Mouse (Mus musculus) liver, postnatal 0 days (tissue): ENCODE results near the gene Veph1. TPM values are rescaled to one million over a fixed set of nuclear protein-coding genes. Genes with fewer than 3 reads are reported as not detected.

Source experiments
- ATAC-seq: fragments of 200-750 bp; cut with Nextera tagmentation; 2 replicates; pipeline ENCODE4 v1.8.0; 2017; ENCODE audit warnings: mild to moderate bottlenecking, moderate library complexity
- DNase-seq: peaks from one replicate; pipeline ENCODE4 v3.0.0-alpha.2; 2016
- H3K27ac ChIP-seq: fragments of 300-500 bp; sonication (generic); 2 replicates; pipeline ENCODE4 v1.5.1; 2014; ENCODE audit warnings: antibody characterized with exemption, moderate library complexity, mild to moderate bottlenecking, low read depth
- H3K27me3 ChIP-seq: fragments of 300-500 bp; sonication (generic); 2 replicates; pipeline ENCODE4 v1.6.1; 2014; ENCODE audit warnings: low read length, control low read depth, mixed read lengths; ENCODE audit not compliant: insufficient read depth
- H3K36me3 ChIP-seq: fragments of 300-500 bp; sonication (generic); replicated peaks from 2 replicates; pipeline ENCODE4 v1.6.1; 2014; ENCODE audit warnings: mild to moderate bottlenecking, control low read depth, low read length, moderate library complexity, mixed read lengths; ENCODE audit not compliant: insufficient read depth
- H3K4me1 ChIP-seq: fragments of 300-500 bp; sonication (generic); 2 replicates; pipeline ENCODE4 v1.6.1; 2014; ENCODE audit warnings: antibody characterized with exemption, mild to moderate bottlenecking, control low read depth; ENCODE audit not compliant: insufficient read depth
- H3K4me2 ChIP-seq: fragments of 300-500 bp; sonication (generic); 2 replicates; pipeline ENCODE4 v1.6.1; 2014; ENCODE audit warnings: low read depth, mild to moderate bottlenecking, low read length, moderate library complexity, mixed read lengths
- H3K4me3 ChIP-seq: fragments of 300-500 bp; sonication (generic); 2 replicates; pipeline ENCODE4 v1.5.1; 2014; ENCODE audit warnings: low read depth, low read length
- H3K9ac ChIP-seq: fragments of 300-500 bp; sonication (generic); replicated peaks from 2 replicates; pipeline ENCODE4 v1.6.1; 2014; ENCODE audit warnings: mild to moderate bottlenecking, moderate library complexity
- H3K9me3 ChIP-seq: fragments of 300-500 bp; sonication (generic); 2 replicates; pipeline ENCODE4 v1.6.1; 2016; ENCODE audit warnings: mild to moderate bottlenecking, control low read depth, low read length, mixed read lengths
- CTCF ChIP-seq: sonication (generic); IDR thresholded peaks from 2 replicates; pipeline ENCODE4 v1.5.1; 2016; ENCODE audit warnings: antibody characterized with exemption, low read depth
- EP300 ChIP-seq: IDR thresholded peaks from 2 replicates; pipeline ENCODE4 v1.6.1; 2016; ENCODE audit warnings: antibody characterized with exemption, low read depth, mild to moderate bottlenecking
- WGBS: fragments of 180-500 bp; shearing (Covaris S2); extraction: QIAGEN DNeasy Blood & Tissue Kit; methylation state at CpG from one replicate; pipeline ENCODE4 v1.1.7; 2014; ENCODE audit not compliant: insufficient replicate concordance; 5-methylcytosine and 5-hydroxymethylcytosine counted together
- polyA plus RNA-seq: library from polyadenylated mRNA; unstranded; fragments of >200 nt; fragmentation: Nextera tagmentation; extraction: Ambion mirVana; gene quantifications from 2 replicates; pipeline ENCODE4 v1.2.1, GENCODE M21; 2015

Veph1 gene
- polyA plus RNA-seq, 1 experiment from 2014 or later: not detected

DNA sequence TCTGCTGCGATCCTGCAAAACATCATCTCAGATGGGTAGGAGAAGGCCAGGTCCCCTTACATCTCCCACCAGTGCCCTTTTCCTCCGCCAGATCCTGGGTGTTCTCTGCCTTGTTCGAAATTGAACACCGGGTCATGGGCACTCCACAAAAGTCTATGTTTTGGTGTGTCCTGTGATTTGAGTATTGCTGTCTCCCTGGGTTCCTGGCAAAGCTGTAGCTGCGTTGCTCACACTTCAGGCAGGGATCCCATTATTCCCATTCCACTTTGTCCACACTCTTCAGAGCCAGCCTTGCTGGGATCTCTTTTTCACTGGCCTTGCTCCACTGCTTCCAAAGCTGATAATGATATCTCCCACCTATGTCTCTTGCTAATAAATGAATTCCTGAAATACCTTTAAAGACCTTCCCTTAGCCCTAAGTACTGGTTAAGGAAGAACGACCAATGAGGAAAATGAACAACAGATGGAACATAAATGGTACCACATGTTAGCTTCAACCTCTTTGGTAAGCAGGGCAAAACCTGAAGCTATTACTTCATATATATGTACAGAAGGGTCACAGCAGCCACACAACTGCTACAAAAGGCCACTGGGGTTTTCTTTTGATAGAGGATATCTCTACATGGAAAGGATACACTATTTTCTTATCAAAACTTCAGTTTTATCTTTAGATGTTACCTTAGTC, 129.9 kb downstream of the Veph1 start:
- ATAC-seq: no peak
- no peak overlapping the region for H3K27ac ChIP-seq
- DNase-seq: no peak
- no peaks in the 10 kb centered on the region for H3K27me3 ChIP-seq
- TF ChIP-seq CTCF (no peak), EP300 (no peak)
- H3K4me3 ChIP-seq: no peak overlapping the region
- H3K9me3 ChIP-seq: no peaks in the 10 kb centered on the region
- H3K4me2 ChIP-seq: no peak overlapping the region
- 77% methylated on average over 6 of the region's 6 CpGs for WGBS
- no peaks in the 10 kb centered on the region for H3K4me1 ChIP-seq
- H3K36me3 ChIP-seq: no peaks in the 10 kb centered on the region
- H3K9ac ChIP-seq: no peak overlapping the region

DNA sequence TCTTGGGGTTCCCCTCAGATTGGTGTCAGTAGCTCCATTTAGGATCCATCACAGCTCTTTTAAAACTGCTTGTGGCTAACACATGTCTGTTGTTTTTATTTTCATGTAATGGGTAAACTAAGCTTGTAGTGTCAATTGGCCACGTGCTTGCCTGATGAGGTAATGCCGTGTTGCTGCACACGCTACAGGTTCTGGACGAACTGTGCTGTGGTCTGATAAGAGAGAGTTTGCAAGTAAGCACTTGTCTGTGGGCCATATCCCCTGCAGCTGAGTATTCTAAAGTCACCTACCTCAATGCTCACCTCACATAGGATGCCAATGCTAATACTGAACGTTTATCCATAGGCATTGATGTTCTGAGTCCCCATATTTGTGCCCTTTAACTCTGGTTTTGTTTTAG, 131.6 kb downstream of the Veph1 start:
- H3K36me3 ChIP-seq: no peaks in the 10 kb centered on the region
- H3K9me3 ChIP-seq: no peaks in the 10 kb centered on the region
- no peaks in the 10 kb centered on the region for H3K4me1 ChIP-seq
- no peak overlapping the region for H3K27ac ChIP-seq
- TF ChIP-seq EP300 (no peak), CTCF (no peak)
- DNase-seq (no peak), ATAC-seq (no peak)
- 69% methylated on average over 5 of the region's 5 CpGs for WGBS
- H3K4me3 ChIP-seq: no peak overlapping the region
- H3K9ac ChIP-seq: no peak overlapping the region
- no peak overlapping the region for H3K4me2 ChIP-seq
- H3K27me3 ChIP-seq: no peaks in the 10 kb centered on the region

DNA sequence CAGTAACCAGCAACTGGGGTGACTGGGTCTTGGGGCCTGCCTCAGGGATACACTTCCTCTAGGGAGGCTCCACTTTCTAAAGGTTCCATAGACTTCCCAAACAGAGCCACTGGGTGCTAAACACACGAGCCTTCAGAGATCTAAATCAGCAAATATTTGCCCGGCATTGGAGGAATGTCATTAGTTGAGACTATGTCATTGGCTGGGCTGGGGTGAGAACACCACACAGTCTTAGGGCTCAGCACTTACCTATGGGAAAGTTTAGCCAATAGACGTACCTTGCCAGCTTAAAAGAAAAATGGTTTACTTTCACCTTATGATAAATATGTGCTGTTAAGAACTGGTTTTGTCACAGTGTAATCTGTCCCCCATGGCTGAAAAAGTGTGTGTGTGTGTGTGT, 132.1 kb downstream of the Veph1 start:
- H3K9me3 ChIP-seq: no peaks in the 10 kb centered on the region
- 39% methylated on average over 3 of the region's 3 CpGs for WGBS
- no peak overlapping the region for H3K4me3 ChIP-seq
- TF ChIP-seq EP300 (no peak), CTCF (no peak)
- ATAC-seq: no peak
- no peak overlapping the region for H3K27ac ChIP-seq
- H3K27me3 ChIP-seq: no peaks in the 10 kb centered on the region
- no peaks in the 10 kb centered on the region for H3K36me3 ChIP-seq
- H3K4me1 ChIP-seq: no peaks in the 10 kb centered on the region
- H3K9ac ChIP-seq: no peak overlapping the region
- no peak overlapping the region for H3K4me2 ChIP-seq
- DNase-seq: no peak

- no peaks in the 10 kb centered on the region for H3K36me3 ChIP-seq
- 76% methylated on average over 6 of the region's 6 CpGs for WGBS
- no peak for ATAC-seq
- TF ChIP-seq EP300: no peak
- TF ChIP-seq CTCF: no peak
- H3K27me3 ChIP-seq: no peaks in the 10 kb centered on the region
- no peak overlapping the region for H3K27ac ChIP-seq
- no peak overlapping the region for H3K4me3 ChIP-seq
- no peak overlapping the region for H3K9ac ChIP-seq
- H3K4me2 ChIP-seq: no peak overlapping the region
- no peaks in the 10 kb centered on the region for H3K9me3 ChIP-seq
- no peaks in the 10 kb centered on the region for H3K4me1 ChIP-seq
- DNase-seq: no peak
These were observed 134.0 kb downstream of the Veph1 start for GRCm38 (mm10) chr3:66162612-66163011.

GRCm38 (mm10) chr3:66157947-66158346, 138.7 kb downstream of the Veph1 start:
- no peaks in the 10 kb centered on the region for H3K36me3 ChIP-seq
- ATAC-seq (no peak), DNase-seq (no peak)
- no peaks in the 10 kb centered on the region for H3K9me3 ChIP-seq
- no peak overlapping the region for H3K4me2 ChIP-seq
- H3K27ac ChIP-seq: no peak overlapping the region
- H3K4me3 ChIP-seq: no peak overlapping the region
- TF ChIP-seq CTCF (no peak), EP300 (no peak)
- 71% methylated on average over 8 of the region's 8 CpGs for WGBS
- H3K9ac ChIP-seq: no peak overlapping the region
- no peaks in the 10 kb centered on the region for H3K4me1 ChIP-seq
- H3K27me3 ChIP-seq: no peaks in the 10 kb centered on the region

GRCm38 (mm10) chr3:66137601-66138000, 159.0 kb downstream of the Veph1 start:
- Histone ChIP-seq H3K4me2 (no peak overlapping the region), H3K4me1 (no peaks in the 10 kb centered on the region), H3K36me3 (no peaks in the 10 kb centered on the region), H3K9me3 (no peaks in the 10 kb centered on the region), H3K27me3 (no peaks in the 10 kb centered on the region), H3K9ac (no peak overlapping the region), H3K4me3 (no peak overlapping the region), H3K27ac (no peak overlapping the region)
- ATAC-seq (no peak), DNase-seq (no peak)
- 68% methylated on average over 7 of the region's 7 CpGs for WGBS
- no peak for TF ChIP-seq CTCF
- TF ChIP-seq EP300: no peak
